ENCODE assay signal across 10 mouse cellular contexts in genomic region chr4:128543378-128543777, GRCm38 (mm10).
DNase-seq lines count a peak whose midpoint lies in the region; ATAC-seq lines count a peak whose summit lies in the region.
"Had no signal": no experiment of that assay in that cellular context is flagged by ENCODE, and none has a peak within 500 bp of the region (broad histone marks: within the 10 kb centered on the region; RNA-seq: fewer than 3 reads in every experiment).

No protein-coding gene starts in this region.

- ATAC-seq in CD4-positive, CD25-positive, alpha-beta regulatory T cell, adult 4 months = no peak
- ATAC-seq in kidney, embryonic 16.5 days (ENCODE audit: low FRiP score, low TSS enrichment) = no peak

- no peak overlapping the region for H3K27ac ChIP-seq in kidney, embryonic 16.5 days (ENCODE audit: low read length)
- H3K27ac ChIP-seq: macrophage had no signal

- H3K4me1 ChIP-seq in kidney, embryonic 16.5 days (ENCODE audit: insufficient read depth, low read length) = no peaks in the 10 kb centered on the region

- H3K4me2 ChIP-seq in kidney, embryonic 16.5 days (replicated peaks; ENCODE audit: low read depth, low read length) = no peak overlapping the region

- no peaks in the 10 kb centered on the region for H3K27me3 ChIP-seq in kidney, embryonic 16.5 days (ENCODE audit: insufficient read depth, low read length)

- H3K36me3 ChIP-seq in kidney, embryonic 16.5 days (ENCODE audit: insufficient read depth, low read length) = no peaks in the 10 kb centered on the region

- peak; percentile 6 for DNase-seq in CD4-positive, CD25-positive, alpha-beta regulatory T cell, adult 2 months (ENCODE audit: low read depth, low spot score)
- peak; percentile 10 for DNase-seq in kidney, adult 9 months
- DNase-seq in 3T3-L1 (ENCODE audit: low read depth, low spot score) = peak; percentile 15
- peak; percentile 42 to 69 for DNase-seq in cerebellum, postnatal 25 days
- DNase-seq in natural killer cell, adult 2 months (ENCODE audit: low spot score in 2 of 2) = no peak
- no peak for DNase-seq in heart, adult 11 months
- DNase-seq: gastrocnemius, postnatal 36 days had no signal

- 32% methylated on average over 2 of the region's 2 CpGs for WGBS in kidney, embryonic 16.5 days

- H3K9ac ChIP-seq in kidney, embryonic 16.5 days (replicated peaks; ENCODE audit: low read length) = no peak overlapping the region

- H3K4me3 ChIP-seq in kidney, embryonic 16.5 days (ENCODE audit: low read length) = no peak overlapping the region

- H3K9me3 ChIP-seq in kidney, embryonic 16.5 days (ENCODE audit: low read length) = no peaks in the 10 kb centered on the region

Comparison
In these comparisons a context has a peak if more than half of its experiments do, and no peak if none do; other contexts are left out.
1. DNase-seq: peak in CD4-positive, CD25-positive, alpha-beta regulatory T cell, adult 2 months (single experiment), kidney, adult 9 months (single experiment), 3T3-L1 (single experiment) and cerebellum, postnatal 25 days (2 of 2); none in natural killer cell, adult 2 months (0 of 2) and heart, adult 11 months (single experiment).